Mouse (Mus musculus): ENCODE results near the gene Acad10.
"Not testable (repeated sequence)": the region's sequence is repeated elsewhere in the genome, so short reads cannot be mapped to it uniquely, and the experiment has no call there.

The Acad10 gene

GRCm38 (mm10) chr5:121656866-121657265 is 3.4 kb downstream of the Acad10 start:
- not testable (repeated sequence) for DNase-seq (ENCODE audit: low spot score)

- DNase-seq (ENCODE audit: low spot score), result no peak
Observed at GRCm38 (mm10) chr5:121654526-121654925, 5.8 kb downstream of the Acad10 start.

- no peak for DNase-seq (ENCODE audit: low spot score)
Observed at GRCm38 (mm10) chr5:121649134-121649533, 11.2 kb downstream of the Acad10 start.

GRCm38 (mm10) chr5:121639601-121640000 is 20.7 kb downstream of the Acad10 start:
- DNase-seq (ENCODE audit: low spot score), result no peak

GRCm38 (mm10) chr5:121637296-121637695 is 23.0 kb downstream of the Acad10 start:
- no peak for DNase-seq (ENCODE audit: low spot score)

- no peak for DNase-seq (ENCODE audit: low spot score)
Observed at GRCm38 (mm10) chr5:121634668-121635067, 25.6 kb downstream of the Acad10 start.

GRCm38 (mm10) chr5:121632804-121633203 is 27.5 kb downstream of the Acad10 start:
- DNase-seq (ENCODE audit: low spot score), result no peak

GRCm38 (mm10) chr5:121631106-121631647 is 29.1 kb downstream of the Acad10 start:
- DNase-seq (ENCODE audit: low spot score), result not testable (repeated sequence)

GRCm38 (mm10) chr5:121627871-121628270 is 32.4 kb downstream of the Acad10 start:
- DNase-seq (ENCODE audit: low spot score), result peak; percentile 68

- DNase-seq (ENCODE audit: low spot score), result no peak
Observed at GRCm38 (mm10) chr5:121623241-121623640, 37.1 kb downstream of the Acad10 start.

- no peak for DNase-seq (ENCODE audit: low spot score)
Observed at GRCm38 (mm10) chr5:121621102-121621501, 39.2 kb downstream of the Acad10 start.

GRCm38 (mm10) chr5:121618592-121619513 is 41.5 kb downstream of the Acad10 start, which contains the start of gene Acad12:
Acad12 (minus strand) TSS chr5:121618938.
- peak; percentile 85 for DNase-seq (ENCODE audit: low spot score)

- not testable (repeated sequence) for DNase-seq (ENCODE audit: low spot score)
Observed at GRCm38 (mm10) chr5:121614921-121615320, 45.4 kb downstream of the Acad10 start.

- DNase-seq (ENCODE audit: low spot score), result no peak
Observed at GRCm38 (mm10) chr5:121612036-121612435, 48.3 kb downstream of the Acad10 start.

GRCm38 (mm10) chr5:121609556-121610135 is 50.7 kb downstream of the Acad10 start:
- not testable (repeated sequence) for DNase-seq (ENCODE audit: low spot score)

GRCm38 (mm10) chr5:121606151-121606550 is 54.2 kb downstream of the Acad10 start:
- peak; percentile 75 for DNase-seq (ENCODE audit: low spot score)

GRCm38 (mm10) chr5:121603815-121604214 is 56.5 kb downstream of the Acad10 start:
- DNase-seq (ENCODE audit: low spot score), result not testable (repeated sequence)

GRCm38 (mm10) chr5:121601547-121602299 is 58.6 kb downstream of the Acad10 start:
- DNase-seq (ENCODE audit: low spot score), result peak; percentile 88

GRCm38 (mm10) chr5:121598871-121599610 is 61.3 kb downstream of the Acad10 start:
- no peak for DNase-seq (ENCODE audit: low spot score)

- DNase-seq (ENCODE audit: low spot score), result no peak
Observed at GRCm38 (mm10) chr5:121597991-121598537, 62.2 kb downstream of the Acad10 start.

GRCm38 (mm10) chr5:121597332-121597731 is 63.0 kb downstream of the Acad10 start:
- no peak for DNase-seq (ENCODE audit: low spot score)
